Mouse (Mus musculus) megakaryocyte, embryonic 14.5 days (primary cell): ENCODE measurements around the gene Rnase2b.

ENCODE experiments used
- FLI1 ChIP-seq: IDR thresholded peaks from 2 replicates; pipeline ENCODE4 v1.6.1; 2012; ENCODE audit warnings: low read length, inconsistent platforms, mixed read lengths
- GATA1 ChIP-seq: IDR thresholded peaks from 3 replicates; pipeline ENCODE4 v1.6.1; 2012; ENCODE audit warnings: mixed read lengths, low read length, inconsistent platforms, borderline replicate concordance

- TF ChIP-seq FLI1, result no peak
- TF ChIP-seq GATA1, result no peak
Measured at GRCm38 (mm10) chr14:51130315-51130940, 31.6 kb upstream of the Rnase2b start.
